9 mouse cellular contexts compared by ENCODE assay signal in the genomic region with DNA sequence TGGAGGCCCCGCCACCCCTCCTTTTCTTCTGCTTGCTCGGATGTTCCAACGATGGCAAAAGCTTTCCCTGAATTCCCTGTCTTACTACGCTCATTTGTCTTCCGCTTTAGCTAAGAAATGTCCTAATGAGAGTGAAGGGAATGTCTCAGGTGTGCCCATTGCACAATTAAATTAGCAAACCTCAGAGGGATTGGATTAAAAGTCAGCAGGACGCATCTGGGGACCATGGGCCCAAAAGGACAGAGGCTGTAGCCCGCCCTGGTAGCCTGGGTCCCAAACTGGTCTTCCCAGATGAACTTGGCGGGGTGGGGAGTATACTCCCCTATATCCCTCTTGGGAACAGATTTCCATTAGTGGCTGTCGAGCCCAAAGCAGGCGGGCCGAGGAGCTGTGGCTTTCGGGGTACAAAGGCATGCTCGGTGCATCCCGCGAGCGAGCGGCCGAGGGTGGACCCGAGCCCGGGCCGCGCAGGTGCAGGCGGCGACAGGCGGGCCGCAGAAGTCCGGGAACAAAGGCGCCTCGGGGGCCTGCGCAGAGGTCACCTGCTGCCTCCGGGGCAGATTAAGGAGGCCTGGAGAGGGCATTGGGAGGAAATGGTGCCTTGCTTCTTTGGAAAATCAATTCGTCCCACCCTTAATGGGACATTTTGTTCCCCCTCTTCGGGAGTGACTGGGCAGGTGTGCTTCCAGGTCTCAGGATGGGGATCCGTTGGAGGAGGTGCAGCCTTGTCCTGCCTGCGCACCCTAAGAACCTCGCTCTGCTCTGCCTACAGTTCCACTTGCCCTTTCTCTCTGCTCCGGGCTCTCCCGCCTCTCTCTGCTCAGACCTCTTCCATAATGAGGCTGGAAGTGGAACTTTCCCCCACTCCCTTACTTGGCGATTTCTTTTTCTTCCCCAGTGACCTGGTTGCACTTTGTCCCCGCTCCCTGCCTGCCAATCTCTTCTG.
DNase-seq lines count a peak whose midpoint lies in the region; ATAC-seq and TF ChIP-seq lines count a peak whose summit lies in the region.
"Had no signal": no experiment of that assay in that cellular context is flagged by ENCODE, and none has a peak within 500 bp of the region (broad histone marks: within the 10 kb centered on the region; RNA-seq: fewer than 3 reads in every experiment).

No protein-coding gene starts in this region.

- no peaks in the 10 kb centered on the region for H3K36me3 ChIP-seq in ES-Bruce4 (ENCODE audit: control insufficient read depth, insufficient read depth, low read length, poor library complexity, severe bottlenecking)
- H3K36me3 ChIP-seq in hindbrain, embryonic 12.5 days, result no peaks in the 10 kb centered on the region
- H3K36me3 ChIP-seq in limb, embryonic 12.5 days, result no peaks in the 10 kb centered on the region

- peak overlapping the region; percentile 56 for H3K9ac ChIP-seq in ES-Bruce4 (ENCODE audit: low read depth, poor library complexity, severe bottlenecking)
- no peak overlapping the region; the same call in 1 of the 2 replicates for H3K9ac ChIP-seq in hindbrain, embryonic 12.5 days
- H3K9ac ChIP-seq in limb, embryonic 12.5 days (replicated peaks), result 0 out of 2 replicates have a peak overlapping the region, but pooled peaks have one; percentile 23

- H3K27me3 ChIP-seq in ES-Bruce4 (ENCODE audit: control insufficient read depth, insufficient read depth, low read length, poor library complexity, severe bottlenecking), result no peaks in the 10 kb centered on the region
- peaks cover 100% of the 10 kb centered on the region for H3K27me3 ChIP-seq in hindbrain, embryonic 12.5 days
- peaks cover 96% of the 10 kb centered on the region for H3K27me3 ChIP-seq in limb, embryonic 12.5 days

- DNase-seq in adipocyte (ENCODE audit: low spot score), result peak; percentile 11
- no peak for DNase-seq in layer of hippocampus, adult 11-12 months (ENCODE audit: low spot score)
- DNase-seq in ovary, postnatal 36 days (ENCODE audit: low spot score), result no peak
- no peak for DNase-seq in cerebellum, adult 11-12 months
- no peak for DNase-seq in layer of hippocampus, adult 9-10 months (ENCODE audit: low spot score)
- DNase-seq: thymus, postnatal 4 days had no signal

- no peak for TF ChIP-seq CTCF in ES-Bruce4 (IDR thresholded peaks at IDR 0.05; ENCODE audit: low read depth, low read length)

- TF ChIP-seq EP300 in ES-Bruce4 (IDR thresholded peaks at IDR 0.05; ENCODE audit: insufficient read depth, low read depth, low read length), result 0 out of 2 replicates have a peak, but pooled peaks have one; percentile 23

- H3K4me2 ChIP-seq in hindbrain, embryonic 12.5 days (replicated peaks), result peak overlapping the region; percentile 27; the same call in 1 of the 2 replicates
- H3K4me2 ChIP-seq in limb, embryonic 12.5 days, result peak overlapping the region; percentile 53

- 2% methylated on average over 40 of the region's 40 CpGs for WGBS in hindbrain, embryonic 12.5 days
- WGBS in limb, embryonic 12.5 days, result 2% methylated on average over 40 of the region's 40 CpGs

- H3K27ac ChIP-seq in ES-Bruce4 (ENCODE audit: insufficient read depth, low read length), result no peak overlapping the region
- no peak overlapping the region for H3K27ac ChIP-seq in hindbrain, embryonic 12.5 days
- no peak overlapping the region for H3K27ac ChIP-seq in limb, embryonic 12.5 days

- H3K4me3 ChIP-seq in ES-Bruce4 (ENCODE audit: low read depth, low read length), result peak overlapping the region; percentile 61
- no peak overlapping the region for H3K4me3 ChIP-seq in hindbrain, embryonic 12.5 days
- peak overlapping the region; percentile 24 for H3K4me3 ChIP-seq in limb, embryonic 12.5 days (replicated peaks)

- no peaks in the 10 kb centered on the region for H3K4me1 ChIP-seq in ES-Bruce4 (ENCODE audit: control insufficient read depth, insufficient read depth, low read length)
- peaks cover 7% of the 10 kb centered on the region for H3K4me1 ChIP-seq in hindbrain, embryonic 12.5 days
- H3K4me1 ChIP-seq in limb, embryonic 12.5 days (replicated peaks), result peaks cover 29% of the 10 kb centered on the region

- H3K9me3 ChIP-seq in ES-Bruce4 (replicated peaks; ENCODE audit: control insufficient read depth, insufficient read depth, low read length, poor library complexity, severe bottlenecking), result no peaks in the 10 kb centered on the region
- peaks cover 5% of the 10 kb centered on the region; the same call in 1 of the 2 replicates for H3K9me3 ChIP-seq in hindbrain, embryonic 12.5 days (replicated peaks)
- H3K9me3 ChIP-seq in limb, embryonic 12.5 days, result no peaks in the 10 kb centered on the region

- TF ChIP-seq POLR2A in ES-Bruce4 (IDR thresholded peaks at IDR 0.05; ENCODE audit: insufficient read depth, low read length), result no peak

- ATAC-seq in hindbrain, embryonic 12.5 days (ENCODE audit: low FRiP score), result 0 out of 2 replicates have a peak, but pooled peaks have one; percentile 29
- ATAC-seq in limb, embryonic 12.5 days (ENCODE audit: insufficient number of reproducible peaks, insufficient read depth, low FRiP score, low TSS enrichment, low read depth), result 0 out of 2 replicates have a peak, but pooled peaks have one; percentile 35
